Mouse (Mus musculus) liver, adult 2 months (tissue): ENCODE measurements around the gene Nxph4. TPM values are rescaled to one million over a fixed set of nuclear protein-coding genes. Genes with fewer than 3 reads are reported as not detected.

ENCODE experiments used
- DNase-seq: peaks from one replicate; pipeline ENCODE4 v3.0.0-alpha.2; 2011; ENCODE audit warnings: low read depth, low spot score; ENCODE audit errors: extremely low read depth
- H3K27ac ChIP-seq: fragments of 200-500 bp; replicated peaks from 2 replicates; pipeline ENCODE4 v1.5.1; 2012; ENCODE audit warnings: low read depth, mild to moderate bottlenecking, control low read depth, inconsistent platforms, low read length; ENCODE audit not compliant: insufficient read depth
- H3K27me3 ChIP-seq: fragments of 200-500 bp; 2 replicates; pipeline ENCODE4 v1.6.1; 2012; ENCODE audit warnings: mild to moderate bottlenecking, moderate library complexity, low read length, inconsistent platforms; ENCODE audit not compliant: control insufficient read depth, insufficient read depth
- H3K36me3 ChIP-seq: fragments of 200-500 bp; 2 replicates; pipeline ENCODE4 v1.6.1; 2012; ENCODE audit warnings: low read length, inconsistent platforms; ENCODE audit not compliant: control insufficient read depth, insufficient read depth
- H3K4me1 ChIP-seq: fragments of 200-500 bp; 2 replicates; pipeline ENCODE4 v1.6.1; 2011; ENCODE audit warnings: low read length; ENCODE audit not compliant: control insufficient read depth, insufficient read depth
- H3K4me3 ChIP-seq: fragments of 200-500 bp; 2 replicates; pipeline ENCODE4 v1.5.1; 2011; ENCODE audit warnings: low read depth, mild to moderate bottlenecking, control low read depth, low read length, moderate library complexity; ENCODE audit not compliant: insufficient read depth
- H3K79me2 ChIP-seq: fragments of 200-500 bp; 2 replicates; pipeline ENCODE4 v1.6.1; 2012; ENCODE audit warnings: inconsistent platforms, mild to moderate bottlenecking, low read length, moderate library complexity; ENCODE audit not compliant: control insufficient read depth, insufficient read depth
- H3K9ac ChIP-seq: fragments of 200-500 bp; 2 replicates; pipeline ENCODE4 v1.6.1; 2012; ENCODE audit warnings: low read depth, mild to moderate bottlenecking, control low read depth, inconsistent platforms, low read length
- CTCF ChIP-seq: fragments of 200-500 bp; IDR thresholded peaks from 2 replicates; pipeline ENCODE4 v1.5.1; 2011; ENCODE audit warnings: low read depth, low read length, control low read depth
- POLR2A ChIP-seq: fragments of 200-500 bp; IDR thresholded peaks from 2 replicates; pipeline ENCODE4 v1.6.1; 2011; ENCODE audit warnings: low read length, control low read depth; ENCODE audit not compliant: insufficient read depth; ENCODE audit errors: extremely low read depth
- WGBS: fragments of 180-500 bp; shearing (Covaris S2); methylation state at CpG from one replicate; pipeline ENCODE4 v1.1.7; 2018; 5-methylcytosine and 5-hydroxymethylcytosine counted together
- polyA plus RNA-seq: library from polyadenylated mRNA; depleted of rRNA; stranded (reverse); fragments of >200 nt; gene quantifications from 2 replicates; pipeline ENCODE4 v1.2.3, GENCODE M21; 2012; rRNA removed
- total RNA-seq: library from RNA; depleted of rRNA; stranded (reverse); fragments of >200 nt; gene quantifications from 2 replicates; pipeline ENCODE4 v1.2.3, GENCODE M21; 2014; rRNA removed

Gene Nxph4
- total and polyA plus RNA-seq, 2 experiments, result not detected

GRCm38 (mm10) chr10:127485235-127485634, 49.1 kb downstream of the Nxph4 start:
- H3K36me3 ChIP-seq, result peaks cover 32% of the 10 kb centered on the region
- H3K4me3 ChIP-seq, result no peak overlapping the region
- H3K4me1 ChIP-seq, result no peaks in the 10 kb centered on the region
- H3K79me2 ChIP-seq, result no peaks in the 10 kb centered on the region
- no peak for DNase-seq
- TF ChIP-seq POLR2A (no peak), CTCF (no peak)
- H3K9ac ChIP-seq, result no peak overlapping the region
- H3K27ac ChIP-seq, result no peak overlapping the region
- no peaks in the 10 kb centered on the region for H3K27me3 ChIP-seq
- 91% methylated on average over 10 of the region's 10 CpGs for WGBS

GRCm38 (mm10) chr10:127480833-127481813, 53.2 kb downstream of the Nxph4 start:
- TF ChIP-seq POLR2A (no peak), CTCF (no peak)
- WGBS, result 84% methylated on average over 19 of the region's 19 CpGs
- Histone ChIP-seq H3K9ac (no peak overlapping the region), H3K36me3 (peaks cover 17% of the 10 kb centered on the region), H3K4me1 (no peaks in the 10 kb centered on the region), H3K79me2 (no peaks in the 10 kb centered on the region), H3K27me3 (no peaks in the 10 kb centered on the region), H3K27ac (peak overlapping the region; percentile 6; the same call in 1 of the 2 replicates), H3K4me3 (no peak overlapping the region)
- peak; percentile 32 for DNase-seq

DNA sequence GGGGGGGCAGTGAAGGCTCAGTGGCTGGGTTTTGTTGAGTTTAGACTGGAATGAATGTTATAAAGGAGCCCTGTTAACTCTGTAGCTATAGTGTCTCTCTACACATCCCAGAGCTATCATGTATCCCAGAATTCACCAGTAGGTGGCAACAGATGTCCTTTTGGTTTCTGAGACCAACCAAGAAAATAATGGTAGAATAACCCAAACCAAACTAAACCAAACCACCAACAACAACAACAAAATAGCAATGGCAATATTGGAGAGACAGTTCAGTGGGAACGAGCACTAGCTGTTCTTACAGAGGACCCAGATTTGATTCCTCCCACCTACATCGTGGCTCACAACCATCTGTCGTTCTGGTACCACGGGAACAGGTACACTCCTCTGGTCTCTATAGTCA, 55.2 kb downstream of the Nxph4 start:
- peak; percentile 30 for DNase-seq
- Histone ChIP-seq H3K36me3 (peaks cover 26% of the 10 kb centered on the region), H3K4me3 (no peak overlapping the region), H3K27ac (no peak overlapping the region), H3K27me3 (no peaks in the 10 kb centered on the region), H3K9ac (no peak overlapping the region), H3K4me1 (no peaks in the 10 kb centered on the region), H3K79me2 (no peaks in the 10 kb centered on the region)
- TF ChIP-seq POLR2A (no peak), CTCF (no peak)
- whole genome bisulfite sequencing, result 97% methylated on average over 4 of the region's 4 CpGs

DNA sequence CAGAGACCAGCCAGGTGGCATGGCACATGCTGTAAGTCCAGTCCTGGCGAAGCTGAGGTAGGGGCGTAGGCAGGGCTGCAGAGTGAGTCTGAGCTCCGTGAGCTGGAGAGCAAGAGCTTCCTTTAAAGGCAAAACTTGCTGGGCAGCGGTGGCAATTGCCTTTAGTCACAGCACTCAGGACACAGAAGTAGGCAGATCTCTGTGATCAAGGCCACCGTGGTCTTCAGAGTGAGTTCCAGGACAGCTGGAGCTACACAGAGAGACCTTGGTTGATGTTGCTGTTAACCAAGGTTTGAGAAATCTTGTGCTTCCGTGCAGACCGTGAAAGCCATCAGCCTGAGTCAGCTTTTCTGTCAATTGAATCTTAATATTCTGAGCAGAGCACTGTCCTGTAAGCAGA, 57.1 kb downstream of the Nxph4 start:
- H3K27me3 ChIP-seq, result no peaks in the 10 kb centered on the region
- H3K4me3 ChIP-seq, result no peak overlapping the region
- 93% methylated on average over 7 of the region's 7 CpGs for WGBS
- no peak overlapping the region for H3K27ac ChIP-seq
- TF ChIP-seq CTCF, result no peak
- no peak for TF ChIP-seq POLR2A
- H3K9ac ChIP-seq, result no peak overlapping the region
- no peaks in the 10 kb centered on the region for H3K79me2 ChIP-seq
- peaks cover 30% of the 10 kb centered on the region for H3K36me3 ChIP-seq
- H3K4me1 ChIP-seq, result no peaks in the 10 kb centered on the region
- DNase-seq, result no peak

GRCm38 (mm10) chr10:127476541-127476940, 57.8 kb downstream of the Nxph4 start:
- H3K36me3 ChIP-seq, result peaks cover 33% of the 10 kb centered on the region
- TF ChIP-seq CTCF (no peak), POLR2A (no peak)
- H3K4me3 ChIP-seq, result no peak overlapping the region
- no peaks in the 10 kb centered on the region for H3K4me1 ChIP-seq
- H3K27ac ChIP-seq, result no peak overlapping the region
- no peaks in the 10 kb centered on the region for H3K27me3 ChIP-seq
- no peak for DNase-seq
- 93% methylated on average over 3 of the region's 3 CpGs for WGBS
- H3K9ac ChIP-seq, result no peak overlapping the region
- H3K79me2 ChIP-seq, result no peaks in the 10 kb centered on the region

Other genes with a start within 250 kb of the Nxph4 start
- 1.0 and 2.6 TPM in 2 replicates for gene Mbd6, start 245.5 kb downstream of the Nxph4 start, total RNA-seq
- 14.4 and 19.2 TPM in 2 replicates for gene Mbd6, start 245.5 kb downstream of the Nxph4 start, polyA plus RNA-seq
- gene Mars, start 222.8 kb downstream of the Nxph4 start, total RNA-seq, result 59.6 and 67.3 TPM in 2 replicates
- 65.6 and 70.7 TPM in 2 replicates for gene Mars, start 222.8 kb downstream of the Nxph4 start, polyA plus RNA-seq
- gene Arhgap9, start 212.6 kb downstream of the Nxph4 start, total RNA-seq, result 1.5 and 2.0 TPM in 2 replicates
- 1.8 and 2.1 TPM in 2 replicates for gene Arhgap9, start 212.6 kb downstream of the Nxph4 start, polyA plus RNA-seq
- gene Gli1, start 192.6 kb downstream of the Nxph4 start, total RNA-seq, result not detected in 2 replicates
- 0.04 TPM in 2 replicates for gene Gli1, start 192.6 kb downstream of the Nxph4 start, polyA plus RNA-seq
- 4.8 and 7.5 TPM in 2 replicates for gene Inhbe, start 180.1 kb downstream of the Nxph4 start, total RNA-seq
- 20.8 and 22.6 TPM in 2 replicates for gene Inhbe, start 180.1 kb downstream of the Nxph4 start, polyA plus RNA-seq
- gene Inhbc, start 164.1 kb downstream of the Nxph4 start, total RNA-seq, result 8.2 and 18.4 TPM in 2 replicates
- gene Inhbc, start 164.1 kb downstream of the Nxph4 start, polyA plus RNA-seq, result 58.0 and 61.8 TPM in 2 replicates
- gene R3hdm2, start 154.2 kb downstream of the Nxph4 start, total RNA-seq, result 15.8 and 17.5 TPM in 2 replicates
- 66.9 and 70.1 TPM in 2 replicates for gene R3hdm2, start 154.2 kb downstream of the Nxph4 start, polyA plus RNA-seq
- gene Stac3, start 32.9 kb downstream of the Nxph4 start, total RNA-seq, result 0.20 and 0.37 TPM in 2 replicates
- gene Stac3, start 32.9 kb downstream of the Nxph4 start, polyA plus RNA-seq, result 0.42 and 0.49 TPM in 2 replicates
- gene Ndufa4l2, start 19.6 kb downstream of the Nxph4 start, total RNA-seq, result 0.09 and 0.40 TPM in 2 replicates
- gene Ndufa4l2, start 19.6 kb downstream of the Nxph4 start, polyA plus RNA-seq, result 4.0 and 4.4 TPM in 2 replicates
- 130 and 154 TPM in 2 replicates for gene Shmt2, start 12.1 kb downstream of the Nxph4 start, total RNA-seq
- gene Shmt2, start 12.1 kb downstream of the Nxph4 start, polyA plus RNA-seq, result 309 and 324 TPM in 2 replicates
- 193 and 278 TPM in 2 replicates for gene Lrp1, start 86.6 kb upstream of the Nxph4 start, total RNA-seq
- gene Lrp1, start 86.6 kb upstream of the Nxph4 start, polyA plus RNA-seq, result 354 and 373 TPM in 2 replicates
- gene Stat6, start 108.4 kb upstream of the Nxph4 start, total RNA-seq, result 27.7 and 29.1 TPM in 2 replicates
- gene Stat6, start 108.4 kb upstream of the Nxph4 start, polyA plus RNA-seq, result 29.4 and 44.7 TPM in 2 replicates
- 5.5 and 6.3 TPM in 2 replicates for gene Nemp1, start 132.3 kb upstream of the Nxph4 start, total RNA-seq
- gene Nemp1, start 132.3 kb upstream of the Nxph4 start, polyA plus RNA-seq, result 2.0 and 2.7 TPM in 2 replicates
- 8.9 and 13.4 TPM in 2 replicates for gene Nab2, start 134.0 kb upstream of the Nxph4 start, total RNA-seq
- 16.0 and 16.6 TPM in 2 replicates for gene Nab2, start 134.0 kb upstream of the Nxph4 start, polyA plus RNA-seq
- gene Myo1a, start 170.6 kb upstream of the Nxph4 start, total RNA-seq, result 0.18 TPM in 1 of 2 replicates, not detected in the other
- 0.02 TPM in 1 of 2 replicates, not detected in the other for gene Myo1a, start 170.6 kb upstream of the Nxph4 start, polyA plus RNA-seq
- gene Tac2, start 189.9 kb upstream of the Nxph4 start, total RNA-seq, result not detected in 2 replicates
- gene Tac2, start 189.9 kb upstream of the Nxph4 start, polyA plus RNA-seq, result not detected in 2 replicates
- gene Zbtb39, start 205.0 kb upstream of the Nxph4 start, total RNA-seq, result 4.1 and 5.8 TPM in 2 replicates
- 5.3 and 5.9 TPM in 2 replicates for gene Zbtb39, start 205.0 kb upstream of the Nxph4 start, polyA plus RNA-seq
- gene Gpr182, start 217.2 kb upstream of the Nxph4 start, total RNA-seq, result 4.8 and 8.8 TPM in 2 replicates
- 18.4 and 26.2 TPM in 2 replicates for gene Gpr182, start 217.2 kb upstream of the Nxph4 start, polyA plus RNA-seq
- 0.18 and 0.27 TPM in 2 replicates for gene Rdh1, start 225.2 kb upstream of the Nxph4 start, total RNA-seq
- 0.20 TPM in 2 replicates for gene Rdh1, start 225.2 kb upstream of the Nxph4 start, polyA plus RNA-seq
- not detected in 2 replicates for gene Rdh16f1, start 225.2 kb upstream of the Nxph4 start, total RNA-seq
- not detected in 2 replicates for gene Rdh16f1, start 225.2 kb upstream of the Nxph4 start, polyA plus RNA-seq
- gene Rdh9, start 241.8 kb upstream of the Nxph4 start, total RNA-seq, result 75.6 and 121 TPM in 2 replicates
- 54.4 and 60.2 TPM in 2 replicates for gene Rdh9, start 241.8 kb upstream of the Nxph4 start, polyA plus RNA-seq